Mouse (Mus musculus): ENCODE data around the gene Elmsan1.

Gene Elmsan1

GRCm38 (mm10) chr12:84215758-84216440 lies 2.8 kb downstream of the Elmsan1 start:
- no peak for DNase-seq (ENCODE audit: low spot score in 2 of 2)

- no peak for DNase-seq (ENCODE audit: low spot score in 2 of 2)
Observed at GRCm38 (mm10) chr12:84214495-84215175, 4.0 kb downstream of the Elmsan1 start.

- DNase-seq (ENCODE audit: low spot score in 2 of 2), result no peak
Observed at GRCm38 (mm10) chr12:84212297-84212696, 6.4 kb downstream of the Elmsan1 start.

GRCm38 (mm10) chr12:84211021-84211538 lies 7.6 kb downstream of the Elmsan1 start:
- DNase-seq (ENCODE audit: low spot score in 2 of 2), result no peak

GRCm38 (mm10) chr12:84210288-84210687 lies 8.4 kb downstream of the Elmsan1 start:
- DNase-seq (ENCODE audit: low spot score in 2 of 2), result no peak

- DNase-seq (ENCODE audit: low spot score in 2 of 2), result no peak
Observed at GRCm38 (mm10) chr12:84209093-84209492, 9.6 kb downstream of the Elmsan1 start.

- DNase-seq (ENCODE audit: low spot score in 2 of 2), result no peak
Observed at GRCm38 (mm10) chr12:84207209-84207817, 11.4 kb downstream of the Elmsan1 start.

GRCm38 (mm10) chr12:84206525-84206924 lies 12.2 kb downstream of the Elmsan1 start:
- DNase-seq (ENCODE audit: low spot score in 2 of 2), result no peak

- DNase-seq (ENCODE audit: low spot score in 2 of 2), result no peak
Observed at GRCm38 (mm10) chr12:84205659-84206185, 13.0 kb downstream of the Elmsan1 start.

GRCm38 (mm10) chr12:84204662-84205061 lies 14.0 kb downstream of the Elmsan1 start:
- DNase-seq (ENCODE audit: low spot score in 2 of 2), result no peak

GRCm38 (mm10) chr12:84203778-84204216 lies 14.9 kb downstream of the Elmsan1 start:
- peak; percentile 54 to 63 for DNase-seq (ENCODE audit: low spot score in 2 of 2)

GRCm38 (mm10) chr12:84203170-84203777 lies 15.4 kb downstream of the Elmsan1 start:
- DNase-seq (ENCODE audit: low spot score in 2 of 2), result peak in 1 of 2 experiments; percentile 52

GRCm38 (mm10) chr12:84202561-84202960 lies 16.1 kb downstream of the Elmsan1 start:
- no peak for DNase-seq (ENCODE audit: low spot score in 2 of 2)

- no peak for DNase-seq (ENCODE audit: low spot score in 2 of 2)
Observed at GRCm38 (mm10) chr12:84201686-84202484, 16.8 kb downstream of the Elmsan1 start.

GRCm38 (mm10) chr12:84201222-84201621 lies 17.5 kb downstream of the Elmsan1 start:
- DNase-seq (ENCODE audit: low spot score in 2 of 2), result no peak

GRCm38 (mm10) chr12:84198880-84199279 lies 19.8 kb downstream of the Elmsan1 start:
- DNase-seq (ENCODE audit: low spot score in 2 of 2), result no peak

GRCm38 (mm10) chr12:84198076-84198679 lies 20.5 kb downstream of the Elmsan1 start:
- no peak for DNase-seq (ENCODE audit: low spot score in 2 of 2)

- no peak for DNase-seq (ENCODE audit: low spot score in 2 of 2)
Observed at GRCm38 (mm10) chr12:84195195-84195594, 23.5 kb downstream of the Elmsan1 start.

- no peak for DNase-seq (ENCODE audit: low spot score in 2 of 2)
Observed at GRCm38 (mm10) chr12:84194400-84195109, 24.1 kb downstream of the Elmsan1 start.
